Mouse (Mus musculus): ENCODE results near the gene Ost4. TPM values are rescaled to one million over a fixed set of nuclear protein-coding genes. Genes with fewer than 3 reads are reported as not detected.

Gene Ost4
- total and polyA plus RNA-seq, 3 experiments = 220 to 478 (median 321) TPM

DNA sequence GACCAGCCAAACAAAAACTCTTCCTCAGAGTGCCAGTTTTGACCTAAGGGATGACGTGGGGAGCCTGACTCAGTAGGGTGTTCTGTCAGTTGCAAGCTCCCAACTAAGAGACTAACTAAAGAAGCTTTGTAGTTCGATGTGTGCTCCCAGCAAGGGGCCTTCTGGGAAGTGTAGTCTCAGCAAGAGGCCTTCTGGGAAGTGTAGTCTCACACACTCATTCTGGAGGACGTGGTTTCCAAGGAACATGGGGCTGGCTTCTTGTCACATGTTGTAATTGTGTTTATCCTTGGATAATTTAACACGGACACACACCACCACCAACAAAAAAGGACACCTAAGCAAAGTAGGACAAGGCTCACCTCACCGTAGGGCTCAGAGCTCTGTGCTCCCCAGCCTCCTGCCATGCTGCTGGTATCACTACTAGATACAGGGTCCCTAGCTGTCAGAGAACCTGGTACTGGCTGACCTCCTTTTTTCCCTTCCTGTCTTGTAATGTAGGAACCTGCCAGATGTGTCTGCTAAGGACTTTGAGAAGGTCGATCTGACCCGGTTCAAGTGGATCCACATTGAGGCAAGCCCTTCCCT, 20.4 kb upstream of the Ost4 start:
- peaks cover 0 to 2% of the 10 kb centered on the region in 2 experiments; a peak in 1 of 4 replicates for H3K36me3 ChIP-seq (ENCODE audit: control insufficient read depth in 1 of 2, insufficient read depth in 2 of 2, low read length in 2 of 2)
- DNase-seq (ENCODE audit: low read depth, low spot score) = peak; percentile 41
- H3K9me3 ChIP-seq (replicated peaks; ENCODE audit: insufficient read depth, low read length) = no peaks in the 10 kb centered on the region
- no peak overlapping the region for H3K9ac ChIP-seq (ENCODE audit: control insufficient read depth, low read depth, low read length, poor library complexity, severe bottlenecking)
- no peak overlapping the region for H3K4me3 ChIP-seq (ENCODE audit: control insufficient read depth in 1 of 2, insufficient read depth in 1 of 2, low read depth in 2 of 2, low read length in 2 of 2)
- TF ChIP-seq TBP (IDR thresholded peaks at IDR 0.05; ENCODE audit: low read depth, low read length) (no peak), RCOR1 (IDR thresholded peaks at IDR 0.05; ENCODE audit: low read depth, low read length) (no peak), KAT2A (conservative IDR thresholded peaks at IDR 0.05; ENCODE audit: low read depth, low read length) (peak; percentile 62), POLR2AphosphoS5 (IDR thresholded peaks at IDR 0.05; ENCODE audit: borderline replicate concordance, low read depth, low read length) (no peak), MXI1 (IDR thresholded peaks at IDR 0.05; ENCODE audit: low read depth, low read length) (no peak), POLR2A (IDR thresholded peaks at IDR 0.05; ENCODE audit: control insufficient read depth in 1 of 2, insufficient read depth in 1 of 2, low read depth in 1 of 2, low read length in 2 of 2, poor library complexity in 1 of 2) (no peak), CTCF (IDR thresholded peaks at IDR 0.05 in 2 of 3, conservative IDR thresholded peaks at IDR 0.05 in 1 of 3; ENCODE audit: control insufficient read depth in 1 of 3, insufficient read depth in 1 of 3, low read depth in 2 of 3, low read length in 3 of 3, poor library complexity in 1 of 3, severe bottlenecking in 1 of 3) (no peak), JUND (IDR thresholded peaks at IDR 0.05; ENCODE audit: low read depth, low read length) (no peak), GATA1 (IDR thresholded peaks at IDR 0.05; ENCODE audit: low read depth, low read length) (no peak), TAL1 (IDR thresholded peaks at IDR 0.05; ENCODE audit: low read length) (no peak), HCFC1 (IDR thresholded peaks at IDR 0.05; ENCODE audit: low read depth, low read length) (peak; percentile 92), ZNF384 (IDR thresholded peaks at IDR 0.05; ENCODE audit: low read depth, low read length) (no peak), MYC (IDR thresholded peaks at IDR 0.05; ENCODE audit: low read depth, low read length) (0 out of 2 replicates have a peak, but pooled peaks have one; percentile 34), MAZ (IDR thresholded peaks at IDR 0.05; ENCODE audit: low read depth, low read length) (no peak), GABPA (IDR thresholded peaks at IDR 0.05; ENCODE audit: low read depth, low read length) (no peak), TCF12 (IDR thresholded peaks at IDR 0.05; ENCODE audit: low read depth, low read length) (no peak), E2F4 (IDR thresholded peaks at IDR 0.05; ENCODE audit: borderline replicate concordance, low read depth, low read length) (no peak)
- H3K4me1 ChIP-seq (ENCODE audit: control insufficient read depth in 1 of 2, insufficient read depth in 2 of 2, low read length in 2 of 2) = peaks cover 0 to 7% of the 10 kb centered on the region in 2 experiments; a peak in 1 of 4 replicates
- H3K27me3 ChIP-seq (ENCODE audit: control insufficient read depth in 1 of 2, insufficient read depth in 2 of 2, low read length in 2 of 2) = no peaks in the 10 kb centered on the region
- no peak overlapping the region for H3K27ac ChIP-seq (ENCODE audit: control insufficient read depth, low read depth, low read length)
- peaks cover 2% of the 10 kb centered on the region; the same call in 1 of the 2 replicates for H3K79me2 ChIP-seq (ENCODE audit: control insufficient read depth, insufficient read depth, low read length, poor library complexity)

DNA sequence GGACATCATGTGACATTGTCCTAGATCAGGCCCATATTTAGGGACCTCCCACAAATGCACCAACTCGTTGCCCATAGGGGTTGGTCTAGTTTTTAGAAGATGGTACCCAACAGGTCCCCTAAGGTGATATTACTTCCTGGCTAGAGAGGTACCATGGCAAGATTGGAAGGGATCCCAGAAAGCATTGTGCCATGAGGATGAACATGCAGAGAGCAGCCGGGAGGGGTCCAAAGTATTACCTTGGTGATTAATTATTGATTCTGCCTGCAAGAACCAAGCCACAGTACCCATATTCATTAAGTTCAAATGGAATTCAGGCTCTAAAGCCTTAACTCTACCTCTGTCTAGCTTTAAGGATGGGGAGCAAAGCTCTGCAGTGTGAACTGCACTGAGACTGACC, 18.5 kb upstream of the Ost4 start:
- peaks cover 0 to 2% of the 10 kb centered on the region in 2 experiments; a peak in 1 of 4 replicates for H3K36me3 ChIP-seq (ENCODE audit: control insufficient read depth in 1 of 2, insufficient read depth in 2 of 2, low read length in 2 of 2)

More for the DNA sequence above, 18.5 kb upstream of the Ost4 start:
- H3K9ac ChIP-seq (ENCODE audit: control insufficient read depth, low read depth, low read length, poor library complexity, severe bottlenecking) = no peak overlapping the region
- no peaks in the 10 kb centered on the region for H3K27me3 ChIP-seq (ENCODE audit: control insufficient read depth in 1 of 2, insufficient read depth in 2 of 2, low read length in 2 of 2)
- no peak overlapping the region for H3K27ac ChIP-seq (ENCODE audit: control insufficient read depth, low read depth, low read length)
- DNase-seq (ENCODE audit: low read depth, low spot score) = no peak
- no peak overlapping the region for H3K4me3 ChIP-seq (ENCODE audit: control insufficient read depth in 1 of 2, insufficient read depth in 1 of 2, low read depth in 2 of 2, low read length in 2 of 2)
- peaks cover 14% of the 10 kb centered on the region for H3K79me2 ChIP-seq (ENCODE audit: control insufficient read depth, insufficient read depth, low read length, poor library complexity)
- peaks cover 5 to 8% of the 10 kb centered on the region in 2 experiments; a peak in 2 of 4 replicates for H3K4me1 ChIP-seq (ENCODE audit: control insufficient read depth in 1 of 2, insufficient read depth in 2 of 2, low read length in 2 of 2)
- H3K9me3 ChIP-seq (replicated peaks; ENCODE audit: insufficient read depth, low read length) = no peaks in the 10 kb centered on the region
- TF ChIP-seq ZKSCAN1 (IDR thresholded peaks at IDR 0.05; ENCODE audit: low read depth, low read length) = no peak
